Mouse (Mus musculus) kidney, embryonic 16.5 days (tissue): ENCODE measurements around the gene Nelfb. TPM values are rescaled to one million over a fixed set of nuclear protein-coding genes. Genes with fewer than 3 reads are reported as not detected.

Experiments
- ATAC-seq: fragments of 200-750 bp; cut with Nextera tagmentation; 2 replicates; pipeline ENCODE4 v1.8.0; 2017; ENCODE audit warnings: moderate TSS enrichment; ENCODE audit not compliant: low FRiP score, low TSS enrichment
- H3K27ac ChIP-seq: fragments of 300-500 bp; sonication (generic); 2 replicates; pipeline ENCODE4 v1.5.1; 2014; ENCODE audit warnings: low read length
- H3K27me3 ChIP-seq: fragments of 300-500 bp; sonication (generic); 2 replicates; pipeline ENCODE4 v1.6.1; 2014; ENCODE audit warnings: low read length, control low read depth, mixed read lengths; ENCODE audit not compliant: insufficient read depth
- H3K36me3 ChIP-seq: fragments of 300-500 bp; sonication (generic); 2 replicates; pipeline ENCODE4 v1.6.1; 2014; ENCODE audit warnings: low read length, control low read depth, mixed read lengths; ENCODE audit not compliant: insufficient read depth
- H3K4me1 ChIP-seq: fragments of 300-500 bp; sonication (generic); 2 replicates; pipeline ENCODE4 v1.6.1; 2014; ENCODE audit warnings: low read length, control low read depth, mixed read lengths; ENCODE audit not compliant: insufficient read depth
- H3K4me2 ChIP-seq: fragments of 300-500 bp; sonication (generic); replicated peaks from 2 replicates; pipeline ENCODE4 v1.6.1; 2014; ENCODE audit warnings: low read depth, low read length
- H3K4me3 ChIP-seq: fragments of 300-500 bp; sonication (generic); 2 replicates; pipeline ENCODE4 v1.5.1; 2014; ENCODE audit warnings: mild to moderate bottlenecking, low read length
- H3K9ac ChIP-seq: fragments of 300-500 bp; sonication (generic); replicated peaks from 2 replicates; pipeline ENCODE4 v1.6.1; 2014; ENCODE audit warnings: low read length
- H3K9me3 ChIP-seq: fragments of 300-500 bp; sonication (generic); 2 replicates; pipeline ENCODE4 v1.6.1; 2016; ENCODE audit warnings: low read length, control low read depth
- WGBS: fragments of 180-500 bp; shearing (Covaris S2); extraction: QIAGEN DNeasy Blood & Tissue Kit; methylation state at CpG from one replicate; pipeline ENCODE4 v1.1.7; 2014; 5-methylcytosine and 5-hydroxymethylcytosine counted together
- polyA plus RNA-seq: library from polyadenylated mRNA; unstranded; fragments of >200 nt; fragmentation: Nextera tagmentation; extraction: Ambion mirVana; gene quantifications from 2 replicates; pipeline ENCODE4 v1.2.1, GENCODE M21; 2015

Nelfb gene
- polyA plus RNA-seq, 1 experiment from 2014 or later, result 138 TPM

DNA sequence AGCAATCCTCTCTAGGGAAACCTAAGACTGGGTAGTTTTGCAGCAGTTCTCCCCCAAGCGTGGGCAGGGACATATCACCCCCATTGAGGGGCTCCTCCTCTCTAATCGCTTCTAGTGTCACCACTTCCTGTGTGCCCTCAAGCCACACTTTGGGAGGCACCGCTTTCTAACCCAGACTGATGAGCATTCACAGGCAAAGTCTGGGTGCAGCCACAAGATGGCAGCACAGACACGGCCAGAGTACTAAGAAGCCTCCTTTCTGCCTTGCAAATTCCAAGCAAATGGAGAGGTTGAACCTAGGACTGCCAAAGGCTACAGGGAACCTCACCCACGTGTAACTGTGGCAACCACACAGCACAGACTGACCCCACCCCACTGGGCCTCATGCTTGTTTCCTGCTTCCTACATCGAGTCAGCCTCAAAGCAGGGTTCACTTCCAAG, 17.9 kb downstream of the Nelfb start:
- peaks cover 12% of the 10 kb centered on the region for H3K27me3 ChIP-seq
- H3K9me3 ChIP-seq, result no peaks in the 10 kb centered on the region
- H3K9ac ChIP-seq, result peak overlapping the region; percentile 42; the same call in 1 of the 2 replicates
- ATAC-seq, result peak; percentile 81
- no peaks in the 10 kb centered on the region for H3K36me3 ChIP-seq
- H3K4me3 ChIP-seq, result no peak overlapping the region
- peaks cover 36% of the 10 kb centered on the region for H3K4me1 ChIP-seq
- H3K27ac ChIP-seq, result peak overlapping the region; percentile 56
- peak overlapping the region; percentile 70 for H3K4me2 ChIP-seq
- WGBS, result 0% methylated on average over 6 of the region's 6 CpGs

GRCm38 (mm10) chr2:25187841-25188240, 23.4 kb downstream of the Nelfb start:
- H3K27ac ChIP-seq, result no peak overlapping the region
- peaks cover 2% of the 10 kb centered on the region; the same call in 1 of the 2 replicates for H3K36me3 ChIP-seq
- peaks cover 11% of the 10 kb centered on the region; the same call in 1 of the 2 replicates for H3K27me3 ChIP-seq
- H3K4me3 ChIP-seq, result no peak overlapping the region
- WGBS, result 82% methylated on average over 6 of the region's 6 CpGs
- H3K4me2 ChIP-seq, result no peak overlapping the region
- ATAC-seq, result no peak
- no peaks in the 10 kb centered on the region for H3K9me3 ChIP-seq
- H3K4me1 ChIP-seq, result peaks cover 26% of the 10 kb centered on the region
- no peak overlapping the region for H3K9ac ChIP-seq

DNA sequence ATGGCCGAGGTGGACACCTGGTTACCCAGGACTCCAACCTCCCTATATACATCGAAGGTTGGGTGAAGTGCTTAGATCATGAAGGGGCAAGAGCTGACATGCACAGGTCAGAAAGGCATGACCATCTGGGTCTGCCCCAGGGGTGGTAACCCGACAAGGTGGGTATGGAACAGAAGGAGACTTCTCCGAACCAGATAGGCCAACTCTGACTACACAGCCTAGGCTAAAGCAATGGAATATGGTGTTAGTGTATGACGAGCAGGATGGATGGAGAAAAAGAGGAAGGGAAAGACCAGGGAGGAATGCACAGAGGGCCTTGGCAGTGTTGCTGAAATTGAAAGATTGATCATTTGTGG, 24.7 kb downstream of the Nelfb start:
- Histone ChIP-seq H3K36me3 (peaks cover 2% of the 10 kb centered on the region; the same call in 1 of the 2 replicates), H3K27ac (no peak overlapping the region), H3K9me3 (no peaks in the 10 kb centered on the region), H3K9ac (peak overlapping the region; percentile 70; the same call in 1 of the 2 replicates), H3K4me3 (peak overlapping the region; percentile 56), H3K27me3 (peaks cover 17% of the 10 kb centered on the region; the same call in 1 of the 2 replicates), H3K4me2 (peak overlapping the region; percentile 82), H3K4me1 (peaks cover 33% of the 10 kb centered on the region)
- no peak; the same call in 1 of the 2 replicates for ATAC-seq
- 38% methylated on average over 5 of the region's 5 CpGs for WGBS

DNA sequence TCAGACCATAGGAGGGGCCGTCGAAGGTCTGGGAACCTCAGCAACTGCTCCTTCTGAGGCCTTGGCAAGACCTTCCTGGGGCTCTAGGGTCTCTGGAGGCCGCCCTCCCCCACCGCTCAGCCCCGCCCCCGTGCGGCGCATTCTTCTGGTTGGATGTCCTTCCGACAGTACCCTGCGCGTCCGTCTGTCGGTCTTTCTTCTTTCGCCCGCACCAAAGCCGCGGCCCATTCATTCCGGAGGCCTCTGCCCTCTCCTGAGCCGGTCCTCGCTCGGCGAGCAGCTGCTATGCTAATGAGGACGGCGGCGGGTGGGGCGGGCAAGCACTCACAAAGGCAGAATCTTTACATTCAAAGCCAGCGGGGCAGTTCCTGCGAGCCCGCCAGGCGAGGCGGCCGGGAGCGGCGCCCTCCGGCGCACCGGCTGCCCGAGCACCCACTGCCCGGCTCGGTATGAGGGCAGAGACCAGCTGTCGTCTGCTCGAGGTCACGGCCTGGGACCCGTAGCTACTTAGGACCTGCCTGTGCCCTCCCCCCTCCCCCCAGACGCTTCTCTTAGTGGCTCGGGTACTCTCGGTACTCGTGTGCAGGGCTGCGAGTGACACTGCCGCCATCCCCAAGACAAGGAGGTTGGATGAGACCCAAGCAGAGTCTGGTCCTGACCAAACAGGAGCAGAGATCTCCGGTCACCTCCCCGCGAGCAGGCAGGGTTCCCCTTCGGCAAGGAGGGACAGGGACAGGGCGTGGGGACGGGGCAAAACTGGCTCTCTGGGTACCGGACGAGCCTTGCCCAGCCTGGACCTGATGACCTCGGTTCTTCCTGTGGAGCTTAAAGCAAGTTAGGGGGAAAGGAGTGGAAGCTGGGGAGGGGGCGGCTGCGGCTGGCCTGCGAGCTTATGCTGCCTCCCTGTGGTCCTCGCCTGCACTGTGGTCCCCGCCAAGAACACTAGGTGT, 25.4 kb downstream of the Nelfb start:
- WGBS, result under 1% methylated on average over 60 of the region's 64 CpGs
- Histone ChIP-seq H3K4me3 (peak overlapping the region; percentile 56), H3K9ac (peak overlapping the region; percentile 70), H3K9me3 (no peaks in the 10 kb centered on the region), H3K36me3 (peaks cover 2% of the 10 kb centered on the region; the same call in 1 of the 2 replicates), H3K27me3 (peaks cover 23% of the 10 kb centered on the region), H3K27ac (peak overlapping the region; percentile 81), H3K4me2 (peak overlapping the region; percentile 82), H3K4me1 (peaks cover 38% of the 10 kb centered on the region)
- peak; percentile 69 for ATAC-seq

DNA sequence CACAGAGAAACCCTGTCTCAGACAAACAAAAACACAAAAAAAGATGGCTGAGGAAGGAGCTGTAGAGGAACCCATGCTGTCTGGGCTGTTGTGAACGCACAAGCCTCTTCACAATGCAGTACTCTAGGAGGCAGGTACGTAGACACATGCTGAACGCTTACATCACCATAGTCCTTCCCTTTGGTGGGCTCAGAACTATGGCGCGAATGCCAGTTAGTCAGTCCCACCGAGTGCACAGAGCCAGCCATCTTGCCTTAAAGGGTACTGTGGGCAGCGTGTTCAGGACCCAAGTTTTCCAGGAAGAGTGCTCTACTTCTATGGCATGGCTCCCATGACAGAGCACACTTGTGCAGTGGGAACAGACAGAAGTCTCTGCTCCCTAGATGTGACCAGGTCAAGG, 26.8 kb downstream of the Nelfb start:
- no peak for ATAC-seq
- Histone ChIP-seq H3K4me3 (no peak overlapping the region), H3K36me3 (peaks cover 2% of the 10 kb centered on the region; the same call in 1 of the 2 replicates), H3K4me2 (no peak overlapping the region), H3K9me3 (no peaks in the 10 kb centered on the region), H3K9ac (0 out of 2 replicates have a peak overlapping the region, but pooled peaks have one; percentile 11), H3K27ac (no peak overlapping the region), H3K27me3 (peaks cover 31% of the 10 kb centered on the region), H3K4me1 (peaks cover 47% of the 10 kb centered on the region)
- 93% methylated on average over 7 of the region's 7 CpGs for WGBS

- peaks cover 58% of the 10 kb centered on the region for H3K4me1 ChIP-seq
- no peak overlapping the region; the same call in 1 of the 2 replicates for H3K9ac ChIP-seq
- peak overlapping the region; percentile 67 for H3K4me3 ChIP-seq
- no peaks in the 10 kb centered on the region for H3K9me3 ChIP-seq
- 56% methylated on average over 2 of the region's 2 CpGs for WGBS
- no peak overlapping the region for H3K27ac ChIP-seq
- peak overlapping the region; percentile 87 for H3K4me2 ChIP-seq
- ATAC-seq, result no peak
- H3K27me3 ChIP-seq, result peaks cover 38% of the 10 kb centered on the region
- peaks cover 2% of the 10 kb centered on the region; the same call in 1 of the 2 replicates for H3K36me3 ChIP-seq
These were observed 28.0 kb downstream of the Nelfb start for GRCm38 (mm10) chr2:25183336-25183735.

DNA sequence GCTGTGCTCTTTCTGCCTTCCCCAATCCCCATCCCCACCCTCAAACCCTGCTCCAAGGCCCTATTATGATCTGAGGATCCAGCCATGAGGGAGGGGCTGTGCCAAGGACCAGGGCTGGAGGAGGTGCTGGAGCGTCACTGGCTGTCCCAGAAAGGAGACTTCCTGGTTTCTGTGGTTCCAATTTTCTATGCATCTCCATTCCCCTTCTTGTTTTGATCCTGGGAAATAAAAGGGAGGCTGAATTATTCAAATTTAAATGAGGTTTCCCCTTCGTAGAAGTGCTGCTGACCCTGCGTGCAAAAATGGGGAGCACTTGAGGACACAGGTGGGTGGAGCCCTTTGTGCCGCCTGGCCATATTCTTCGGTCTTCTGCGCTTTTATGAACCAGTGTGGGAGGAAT, 28.6 kb downstream of the Nelfb start:
- Histone ChIP-seq H3K36me3 (peaks cover 2% of the 10 kb centered on the region; the same call in 1 of the 2 replicates), H3K9me3 (no peaks in the 10 kb centered on the region), H3K4me2 (peak overlapping the region; percentile 87), H3K4me3 (peak overlapping the region; percentile 67), H3K9ac (peak overlapping the region; percentile 17; the same call in 1 of the 2 replicates), H3K27ac (no peak overlapping the region), H3K4me1 (peaks cover 64% of the 10 kb centered on the region), H3K27me3 (peaks cover 38% of the 10 kb centered on the region)
- ATAC-seq, result no peak
- WGBS, result 21% methylated on average over 6 of the region's 6 CpGs

- peak overlapping the region; percentile 76 for H3K9ac ChIP-seq
- no peaks in the 10 kb centered on the region for H3K9me3 ChIP-seq
- peaks cover 38% of the 10 kb centered on the region for H3K27me3 ChIP-seq
- peaks cover 2% of the 10 kb centered on the region; the same call in 1 of the 2 replicates for H3K36me3 ChIP-seq
- ATAC-seq, result no peak
- H3K4me3 ChIP-seq, result peak overlapping the region; percentile 67
- H3K4me1 ChIP-seq, result peaks cover 72% of the 10 kb centered on the region
- peak overlapping the region; percentile 87 for H3K4me2 ChIP-seq
- H3K27ac ChIP-seq, result peak overlapping the region; percentile 91
- WGBS, result under 1% methylated on average over 17 of the region's 17 CpGs
These were observed 29.3 kb downstream of the Nelfb start for GRCm38 (mm10) chr2:25181891-25182397.

DNA sequence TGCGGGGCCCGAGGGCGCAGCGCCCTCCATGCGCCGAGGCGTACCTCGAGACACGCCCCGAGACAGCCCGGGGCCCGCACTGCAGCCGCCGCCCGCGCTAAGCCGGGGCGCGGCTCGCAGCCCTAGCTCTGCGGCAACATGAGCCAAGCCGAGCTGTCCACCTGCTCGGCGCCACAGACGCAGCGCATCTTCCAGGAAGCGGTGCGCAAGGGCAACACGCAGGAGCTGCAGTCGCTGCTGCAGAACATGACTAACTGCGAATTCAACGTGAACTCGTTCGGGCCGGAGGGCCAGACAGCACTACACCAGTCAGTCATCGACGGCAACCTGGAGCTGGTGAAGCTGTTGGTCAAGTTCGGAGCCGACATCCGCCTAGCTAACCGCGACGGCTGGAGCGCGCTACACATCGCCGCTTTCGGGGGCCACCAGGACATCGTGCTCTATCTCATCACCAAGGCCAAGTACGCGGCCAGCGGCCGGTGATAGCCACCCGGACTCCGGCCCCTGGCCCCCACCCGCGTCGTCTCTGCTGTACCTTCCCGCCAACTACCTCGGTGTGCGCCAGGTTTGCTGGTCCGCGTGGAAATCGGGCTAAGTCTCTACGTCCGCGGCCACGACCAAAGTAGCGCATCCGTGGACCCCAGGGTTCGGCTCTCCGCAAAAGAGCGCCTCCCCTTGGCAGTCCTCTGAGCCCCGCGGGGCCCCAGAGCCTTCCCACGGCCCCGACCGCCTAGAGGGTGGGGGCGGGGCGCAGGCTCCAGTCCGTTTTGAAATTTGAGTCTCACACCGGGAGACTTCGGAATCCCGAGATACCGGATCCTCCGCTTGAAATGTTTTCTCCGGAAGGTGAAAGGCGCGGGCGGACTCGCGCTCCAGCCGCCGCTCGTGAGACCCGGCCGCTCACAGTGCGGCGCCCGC, 30.1 kb downstream of the Nelfb start:
- peak; percentile 17; the same call in 1 of the 2 replicates for ATAC-seq
- Histone ChIP-seq H3K9ac (peak overlapping the region; percentile 76), H3K27me3 (peaks cover 38% of the 10 kb centered on the region), H3K36me3 (peaks cover 2% of the 10 kb centered on the region; the same call in 1 of the 2 replicates), H3K4me3 (peak overlapping the region; percentile 67), H3K4me2 (peak overlapping the region; percentile 87), H3K9me3 (no peaks in the 10 kb centered on the region), H3K4me1 (peaks cover 78% of the 10 kb centered on the region), H3K27ac (peak overlapping the region; percentile 91)
- under 1% methylated on average over 94 of the region's 100 CpGs for WGBS
